Mouse (Mus musculus): Measurements from ENCODE around the gene Zfyve16. TPM values are rescaled to one million over a fixed set of nuclear protein-coding genes. Genes with fewer than 3 reads are reported as not detected.

The Zfyve16 gene
- total RNA-seq (2012; rRNA removed) (4.1 and 5.3 TPM in 2 replicates), polyA plus RNA-seq (2012; ENCODE audit: insufficient read depth in 1 of 2, insufficient read length in 2 of 2, low read depth in 1 of 2, low replicate concordance in 2 of 2, missing spikeins in 1 of 2) (1 to 10 TPM in 1 of 2 experiments, not detected in 1; 4.5 TPM)

GRCm38 (mm10) chr13:92530721-92531211 lies at the start of gene Zfyve16:
Gene Zfyve16, minus strand, starts transcription at chr13:92530868.
- Histone ChIP-seq H3K9ac (ENCODE audit: control insufficient read depth, low read depth, low read length, poor library complexity, severe bottlenecking) (peak within 1 kb of the TSS; percentile 72), H3K4me3 (ENCODE audit: control insufficient read depth in 1 of 2, insufficient read depth in 1 of 2, low read depth in 2 of 2, low read length in 2 of 2) (peak within 1 kb of the TSS; percentile 82 to 90), H3K27me3 (ENCODE audit: control insufficient read depth in 1 of 2, insufficient read depth in 2 of 2, low read length in 2 of 2) (no peaks in the 10 kb centered on the region; a peak in 1 of 4 replicates), H3K9me3 (replicated peaks; ENCODE audit: insufficient read depth, low read length) (no peaks in the 10 kb centered on the region), H3K4me1 (ENCODE audit: control insufficient read depth in 1 of 2, insufficient read depth in 2 of 2, low read length in 2 of 2) (peaks cover 0 to 2% of the 10 kb centered on the region in 2 experiments; a peak in 1 of 4 replicates), H3K36me3 (ENCODE audit: control insufficient read depth in 1 of 2, insufficient read depth in 2 of 2, low read length in 2 of 2) (no peaks in the 10 kb centered on the region; a peak in 2 of 4 replicates), H3K27ac (ENCODE audit: control insufficient read depth, low read depth, low read length) (peak within 1 kb of the TSS; percentile 45), H3K79me2 (ENCODE audit: control insufficient read depth, insufficient read depth, low read length, poor library complexity) (no peaks in the 10 kb centered on the region; the same call in 1 of the 2 replicates)
- DNase-seq (ENCODE audit: low read depth, low spot score) = peak; percentile 94
- TF ChIP-seq KAT2A (conservative IDR thresholded peaks at IDR 0.05; ENCODE audit: low read depth, low read length) (no peak), POLR2AphosphoS5 (IDR thresholded peaks at IDR 0.05; ENCODE audit: borderline replicate concordance, low read depth, low read length) (no peak), RCOR1 (IDR thresholded peaks at IDR 0.05; ENCODE audit: low read depth, low read length) (no peak), ZNF384 (IDR thresholded peaks at IDR 0.05; ENCODE audit: low read depth, low read length) (no peak), SIN3A (IDR thresholded peaks at IDR 0.05; ENCODE audit: low read length) (peak; percentile 69; the same call in 1 of the 2 replicates), MEF2A (IDR thresholded peaks at IDR 0.05; ENCODE audit: extremely low read depth, insufficient replicate concordance, low read depth, low read length, poor library complexity, severe bottlenecking) (no peak), EP300 (IDR thresholded peaks at IDR 0.05; ENCODE audit: low read depth in 1 of 2, low read length in 2 of 2) (no peak), ZC3H11A (IDR thresholded peaks at IDR 0.05; ENCODE audit: low read depth, low read length) (0 out of 2 replicates have a peak, but pooled peaks have one; percentile 4), POLR2AphosphoS2 (IDR thresholded peaks at IDR 0.05; ENCODE audit: low read length) (peak; percentile 77; the same call in 1 of the 2 replicates), USF1 (IDR thresholded peaks at IDR 0.05; ENCODE audit: low read depth, low read length) (no peak; the same call in 1 of the 2 replicates), HCFC1 (IDR thresholded peaks at IDR 0.05; ENCODE audit: low read depth, low read length) (peak; percentile 72; the same call in 1 of the 2 replicates), JUND (IDR thresholded peaks at IDR 0.05; ENCODE audit: low read depth, low read length) (no peak), MYB (IDR thresholded peaks at IDR 0.05; ENCODE audit: low read depth, low read length) (no peak), MAFK (IDR thresholded peaks at IDR 0.05; ENCODE audit: borderline replicate concordance, low read depth, low read length) (no peak), POLR2A (IDR thresholded peaks at IDR 0.05; ENCODE audit: control insufficient read depth in 1 of 2, insufficient read depth in 1 of 2, low read depth in 1 of 2, low read length in 2 of 2, poor library complexity in 1 of 2) (peak; percentile 73 to 88), CTCF (IDR thresholded peaks at IDR 0.05 in 2 of 3, conservative IDR thresholded peaks at IDR 0.05 in 1 of 3; ENCODE audit: control insufficient read depth in 1 of 3, insufficient read depth in 1 of 3, low read depth in 2 of 3, low read length in 3 of 3, poor library complexity in 1 of 3, severe bottlenecking in 1 of 3) (no peak), TBP (IDR thresholded peaks at IDR 0.05; ENCODE audit: low read depth, low read length) (0 out of 2 replicates have a peak, but pooled peaks have one; percentile 23), MYC (IDR thresholded peaks at IDR 0.05; ENCODE audit: low read depth, low read length) (peak; percentile 71; the same call in 1 of the 2 replicates), TCF12 (IDR thresholded peaks at IDR 0.05; ENCODE audit: low read depth, low read length) (peak; percentile 5; the same call in 1 of the 2 replicates), E2F4 (IDR thresholded peaks at IDR 0.05; ENCODE audit: borderline replicate concordance, low read depth, low read length) (no peak), ETS1 (IDR thresholded peaks at IDR 0.05; ENCODE audit: low read depth, low read length) (peak; percentile 29; the same call in 1 of the 2 replicates), TAL1 (IDR thresholded peaks at IDR 0.05; ENCODE audit: low read length) (no peak), MAZ (IDR thresholded peaks at IDR 0.05; ENCODE audit: low read depth, low read length) (0 out of 2 replicates have a peak, but pooled peaks have one; percentile 42), CHD2 (IDR thresholded peaks at IDR 0.05; ENCODE audit: low read length) (no peak), GATA1 (IDR thresholded peaks at IDR 0.05; ENCODE audit: low read depth, low read length) (no peak), USF2 (IDR thresholded peaks at IDR 0.05; ENCODE audit: borderline replicate concordance in 1 of 2, insufficient read depth in 1 of 2, low read depth in 1 of 2, low read length in 2 of 2) (no peak), UBTF (IDR thresholded peaks at IDR 0.05; ENCODE audit: borderline replicate concordance, insufficient read depth, low read depth, low read length) (no peak), SMC3 (IDR thresholded peaks at IDR 0.05; ENCODE audit: low read depth, low read length) (no peak), MXI1 (IDR thresholded peaks at IDR 0.05; ENCODE audit: low read depth, low read length) (peak; percentile 68; the same call in 1 of the 2 replicates), BHLHE40 (IDR thresholded peaks at IDR 0.05; ENCODE audit: borderline replicate concordance, low read depth, low read length) (no peak), ZKSCAN1 (IDR thresholded peaks at IDR 0.05; ENCODE audit: low read depth, low read length) (no peak), GABPA (IDR thresholded peaks at IDR 0.05; ENCODE audit: low read depth, low read length) (no peak), ELF1 (IDR thresholded peaks at IDR 0.05; ENCODE audit: low read depth, low read length) (peak; percentile 78), CHD1 (IDR thresholded peaks at IDR 0.05; ENCODE audit: low read depth, low read length) (no peak), NRF1 (IDR thresholded peaks at IDR 0.05; ENCODE audit: insufficient read depth, low read depth, low read length, poor library complexity, severe bottlenecking) (peak; percentile 96)

Measured in MEL (cell line).